Mouse (Mus musculus) activated CD4-positive, CD25-positive, alpha-beta regulatory T cell, adult 4 months (primary cell): ENCODE results near the gene Scfd2. TPM values are rescaled to one million over a fixed set of nuclear protein-coding genes. Genes with fewer than 3 reads are reported as not detected.

ENCODE experiments used
- ATAC-seq: one replicate; pipeline ENCODE4 v1.8.0; 2017
- polyA plus RNA-seq, 2 experiments: library from polyadenylated mRNA; unstranded; fragments of 100-300 nt; shearing (Covaris generic); gene quantifications; one replicate each; pipeline ENCODE4 v1.2.1; 2017

The Scfd2 gene
- polyA plus RNA-seq, 2 experiments from 2014 or later = 18.7 to 19.3 TPM

- no peak for ATAC-seq
These were observed 264.4 kb downstream of the Scfd2 start for GRCm38 (mm10) chr5:74267196-74267595.

- ATAC-seq = no peak
These were observed 265.1 kb downstream of the Scfd2 start for GRCm38 (mm10) chr5:74266476-74266819.

GRCm38 (mm10) chr5:74265601-74266475 is 265.7 kb downstream of the Scfd2 start:
- ATAC-seq = no peak

GRCm38 (mm10) chr5:74265151-74265550 is 266.4 kb downstream of the Scfd2 start:
- no peak for ATAC-seq

- ATAC-seq = no peak
These were observed 267.0 kb downstream of the Scfd2 start for GRCm38 (mm10) chr5:74264541-74264940.

GRCm38 (mm10) chr5:74261016-74261415 is 270.5 kb downstream of the Scfd2 start:
- ATAC-seq = peak; percentile 37

- peak; percentile 89 for ATAC-seq
These were observed 271.2 kb downstream of the Scfd2 start for GRCm38 (mm10) chr5:74260378-74260809.

GRCm38 (mm10) chr5:74256705-74257104 is 274.9 kb downstream of the Scfd2 start:
- no peak for ATAC-seq

- ATAC-seq = no peak
These were observed 276.6 kb downstream of the Scfd2 start for GRCm38 (mm10) chr5:74254996-74255395.

- ATAC-seq = no peak
These were observed 277.7 kb downstream of the Scfd2 start for GRCm38 (mm10) chr5:74253724-74254328.

GRCm38 (mm10) chr5:74252672-74253286 is 278.8 kb downstream of the Scfd2 start:
- no peak for ATAC-seq

GRCm38 (mm10) chr5:74250947-74251346 is 280.6 kb downstream of the Scfd2 start:
- no peak for ATAC-seq

GRCm38 (mm10) chr5:74250308-74250707 is 281.3 kb downstream of the Scfd2 start:
- no peak for ATAC-seq

- ATAC-seq = no peak
These were observed 281.8 kb downstream of the Scfd2 start for GRCm38 (mm10) chr5:74249794-74250193.

GRCm38 (mm10) chr5:74246971-74247370 is 284.6 kb downstream of the Scfd2 start:
- ATAC-seq = no peak

GRCm38 (mm10) chr5:74246453-74246852 is 285.1 kb downstream of the Scfd2 start:
- ATAC-seq = no peak

- ATAC-seq = no peak
These were observed 285.9 kb downstream of the Scfd2 start for GRCm38 (mm10) chr5:74245641-74246145.

GRCm38 (mm10) chr5:74244406-74245019 is 287.0 kb downstream of the Scfd2 start:
- no peak for ATAC-seq

GRCm38 (mm10) chr5:74242654-74243053 is 288.9 kb downstream of the Scfd2 start:
- no peak for ATAC-seq

GRCm38 (mm10) chr5:74240926-74241680 is 290.5 kb downstream of the Scfd2 start:
- ATAC-seq = no peak

- ATAC-seq = no peak
These were observed 291.3 kb downstream of the Scfd2 start for GRCm38 (mm10) chr5:74240298-74240697.

- ATAC-seq = no peak
These were observed 292.2 kb downstream of the Scfd2 start for GRCm38 (mm10) chr5:74239369-74239768.
